Mouse (Mus musculus): ENCODE measurements around the gene Agpat3.

The Agpat3 gene

GRCm38 (mm10) chr10:78323214-78323880, 28.9 kb downstream of the Agpat3 start:
- no peak for DNase-seq (ENCODE audit: low read depth)

DNA sequence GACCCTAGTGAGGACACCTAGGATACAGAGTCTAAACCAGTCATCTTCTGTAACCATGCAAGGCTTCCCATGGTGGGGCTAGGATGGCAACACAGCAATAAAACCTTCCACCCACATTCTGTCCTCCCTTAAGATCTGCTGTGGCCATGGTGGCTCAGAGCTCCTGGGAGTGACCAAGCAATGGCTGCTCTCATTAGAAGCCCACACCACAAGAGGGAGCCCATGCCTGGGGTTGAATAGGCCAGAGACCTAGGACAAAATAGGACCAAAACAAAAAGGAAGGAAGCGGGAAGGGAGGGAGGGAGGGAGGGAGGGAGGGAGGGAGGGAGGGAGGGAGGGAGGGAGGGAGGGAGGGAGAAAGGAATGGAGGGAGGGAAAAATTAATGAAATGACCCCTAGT, 29.5 kb downstream of the Agpat3 start:
- DNase-seq (ENCODE audit: low read depth): no peak

GRCm38 (mm10) chr10:78321133-78321757, 31.0 kb downstream of the Agpat3 start:
- DNase-seq (ENCODE audit: low read depth): no peak

DNA sequence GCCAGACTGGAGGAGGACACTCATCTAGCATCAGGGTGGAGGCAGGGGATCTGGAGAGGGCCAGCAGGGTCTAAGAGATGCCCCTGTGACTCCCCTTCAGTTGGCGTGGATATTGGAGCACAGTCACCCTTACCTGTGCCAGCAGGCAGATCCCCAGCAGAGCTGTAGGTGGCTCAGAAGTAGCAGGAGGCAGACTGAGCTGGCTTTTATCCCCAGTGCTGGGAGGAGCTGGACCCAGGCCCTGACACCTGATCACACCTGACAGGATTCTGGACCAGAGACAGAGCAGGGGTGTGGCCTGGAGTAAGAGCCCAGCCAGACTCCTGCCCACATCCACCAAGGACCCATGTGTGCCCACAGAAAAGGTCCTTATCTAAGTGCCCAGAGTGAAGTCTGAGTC, 31.8 kb downstream of the Agpat3 start:
- no peak for DNase-seq (ENCODE audit: low read depth)

DNA sequence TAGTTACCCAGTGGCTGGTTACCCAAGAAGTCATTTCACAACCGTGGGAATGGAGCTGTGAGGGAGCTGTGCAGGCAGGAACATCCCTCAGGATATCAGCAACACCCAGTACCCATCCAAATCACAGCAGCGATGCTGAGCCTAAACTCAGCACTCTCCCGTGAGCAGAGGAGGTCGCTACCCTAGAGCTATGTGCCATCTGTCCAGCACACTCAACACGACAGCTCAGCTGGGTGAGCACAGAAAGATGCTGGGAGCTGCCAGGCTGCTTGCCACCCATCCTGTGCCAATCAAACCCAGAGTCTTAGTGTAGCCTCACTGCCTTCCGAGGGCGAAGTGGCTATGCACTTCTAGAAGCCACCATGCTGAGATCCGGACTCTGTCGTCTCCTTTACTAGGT, 32.3 kb downstream of the Agpat3 start:
- no peak for DNase-seq (ENCODE audit: low read depth)

- no peak for DNase-seq (ENCODE audit: low read depth)
These were observed 34.9 kb downstream of the Agpat3 start for GRCm38 (mm10) chr10:78317270-78317923.

GRCm38 (mm10) chr10:78316228-78317087, 35.8 kb downstream of the Agpat3 start:
- no peak for DNase-seq (ENCODE audit: low read depth)

DNA sequence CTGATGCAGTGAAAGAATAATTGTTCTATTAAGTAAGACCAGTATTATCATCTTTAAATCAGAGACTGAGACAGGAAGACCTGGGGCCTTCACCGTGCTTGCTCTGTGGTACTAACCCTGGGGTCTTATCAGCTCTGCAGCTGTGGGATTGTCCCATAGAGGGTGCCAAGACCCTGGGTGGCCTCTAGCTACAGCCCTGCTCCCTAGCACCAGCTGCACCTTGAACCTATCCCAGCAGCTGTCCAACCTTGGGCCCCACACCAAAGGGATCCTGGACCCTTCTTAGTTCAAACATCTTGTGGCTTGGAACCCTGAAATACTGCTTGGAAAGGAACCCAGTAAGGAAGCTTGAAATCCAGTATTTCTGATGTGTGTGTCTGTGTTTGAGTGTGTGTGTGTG, 37.1 kb downstream of the Agpat3 start:
- no peak for DNase-seq (ENCODE audit: low read depth)

DNA sequence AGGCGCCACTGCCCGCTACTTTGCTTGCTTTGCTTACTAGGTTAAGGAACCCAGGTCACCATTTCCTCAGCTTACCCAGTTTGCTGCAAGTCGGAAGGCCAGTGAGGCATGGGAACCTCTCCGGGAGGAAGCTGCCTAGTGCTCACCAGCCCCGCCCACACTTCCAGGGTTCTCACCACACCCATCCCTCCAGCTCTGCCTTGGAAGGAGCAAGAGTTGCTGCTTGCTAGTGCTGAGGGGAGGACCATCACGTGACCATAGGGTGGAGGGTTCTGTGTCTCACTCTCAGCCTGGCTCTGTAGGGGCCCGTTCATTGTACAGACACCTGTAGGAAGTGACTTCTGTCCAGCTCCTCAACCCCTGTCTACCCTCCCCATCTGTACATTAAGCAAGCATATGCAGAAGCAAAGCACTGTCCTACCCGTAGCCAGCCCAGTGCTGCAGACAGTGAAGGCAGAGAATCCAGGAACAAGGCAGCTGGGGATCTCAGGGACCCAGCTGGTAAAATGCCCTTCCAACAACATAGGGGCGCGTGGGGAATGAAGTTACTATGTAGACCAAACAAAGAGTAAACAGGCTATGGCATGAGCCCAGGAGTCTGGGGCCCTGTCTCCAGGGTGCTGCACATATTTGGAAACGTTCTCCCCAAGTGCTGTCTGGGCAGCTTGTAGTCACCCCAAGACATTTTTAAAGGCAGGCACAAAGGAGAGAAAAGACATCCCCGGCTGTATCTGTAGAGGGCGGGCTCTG, 40.2 kb downstream of the Agpat3 start:
- DNase-seq (ENCODE audit: low read depth): no peak

- no peak for DNase-seq (ENCODE audit: low read depth)
These were observed 41.5 kb downstream of the Agpat3 start for GRCm38 (mm10) chr10:78310747-78311267.

- no peak for DNase-seq (ENCODE audit: low read depth)
These were observed 43.7 kb downstream of the Agpat3 start for GRCm38 (mm10) chr10:78308617-78309016.

GRCm38 (mm10) chr10:78307391-78307790, 44.9 kb downstream of the Agpat3 start:
- DNase-seq (ENCODE audit: low read depth): no peak

DNA sequence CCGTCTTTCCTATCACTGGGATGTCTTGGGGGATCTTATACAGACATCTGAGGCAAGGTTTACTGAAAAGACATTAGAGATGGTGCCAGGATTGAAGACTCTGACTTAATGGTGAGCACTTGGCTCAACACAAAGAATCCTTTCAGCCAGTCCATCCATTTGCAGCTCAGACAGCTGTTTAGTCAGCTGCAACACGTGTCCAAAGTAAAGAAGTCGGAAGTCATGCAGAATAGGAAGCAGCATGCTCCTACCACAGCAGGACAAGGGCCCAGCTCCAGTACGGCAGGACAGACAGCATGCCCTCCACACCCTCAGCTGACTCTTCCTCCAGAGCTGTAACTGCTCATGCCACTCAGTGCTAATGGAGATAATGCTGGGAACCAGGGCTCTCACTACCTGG, 46.3 kb downstream of the Agpat3 start:
- no peak for DNase-seq (ENCODE audit: low read depth)

GRCm38 (mm10) chr10:78304996-78305395, 47.3 kb downstream of the Agpat3 start:
- DNase-seq (ENCODE audit: low read depth): no peak

DNA sequence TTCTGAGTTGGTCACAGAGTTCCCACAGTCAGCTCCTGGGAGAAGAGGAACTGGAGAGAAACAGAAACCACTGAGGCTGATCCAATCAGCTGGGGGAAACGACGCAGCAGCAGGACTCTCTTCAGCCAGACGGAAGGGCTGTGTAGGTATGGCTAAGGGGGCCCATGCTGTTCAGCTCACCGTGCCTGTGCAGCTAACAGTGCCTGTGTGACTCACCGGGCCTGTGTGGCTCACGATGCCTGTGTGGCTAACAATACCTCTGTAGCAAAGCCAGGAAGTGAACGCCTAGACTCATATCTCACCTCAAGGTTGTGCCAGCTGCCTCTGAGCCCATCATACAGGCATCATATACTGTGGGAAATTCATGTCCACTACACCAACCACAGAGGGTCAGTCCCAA, 48.6 kb downstream of the Agpat3 start:
- DNase-seq (ENCODE audit: low read depth): no peak

- no peak for DNase-seq (ENCODE audit: low read depth)
These were observed 52.2 kb downstream of the Agpat3 start for GRCm38 (mm10) chr10:78300061-78300460.

- no peak for DNase-seq (ENCODE audit: low read depth)
These were observed 53.3 kb downstream of the Agpat3 start for GRCm38 (mm10) chr10:78298651-78299644.

GRCm38 (mm10) chr10:78297576-78298484, 54.5 kb downstream of the Agpat3 start:
- peak; percentile 77 for DNase-seq (ENCODE audit: low read depth)

- DNase-seq (ENCODE audit: low read depth): no peak
These were observed 55.3 kb downstream of the Agpat3 start for GRCm38 (mm10) chr10:78296980-78297379.

All from c-Kit-positive CD71-negative TER-119-negative erythroid progenitor cells, embryonic 14.5 days (primary cell).